Mouse (Mus musculus) embryonic facial prominence, embryonic 12.5 days (tissue): Measurements from ENCODE around the gene Dst. TPM values are rescaled to one million over a fixed set of nuclear protein-coding genes. Genes with fewer than 3 reads are reported as not detected.

Experiments used
- ATAC-seq: fragments of 200-750 bp; cut with Nextera tagmentation; 2 replicates; pipeline ENCODE4 v1.8.0; 2017; ENCODE audit not compliant: insufficient number of reproducible peaks, insufficient read depth, low FRiP score, low TSS enrichment
- H3K27ac ChIP-seq: fragments of 300-500 bp; sonication (generic); 2 replicates; pipeline ENCODE4 v1.5.1; 2016; ENCODE audit warnings: mild to moderate bottlenecking
- H3K27me3 ChIP-seq: fragments of 300-500 bp; sonication (generic); 2 replicates; pipeline ENCODE4 v1.6.1; 2016; ENCODE audit warnings: mild to moderate bottlenecking, moderate library complexity
- H3K36me3 ChIP-seq: fragments of 300-500 bp; sonication (generic); 2 replicates; pipeline ENCODE4 v1.6.1; 2016; ENCODE audit warnings: mild to moderate bottlenecking
- H3K4me1 ChIP-seq: fragments of 300-500 bp; sonication (generic); 2 replicates; pipeline ENCODE4 v1.6.1; 2016
- H3K4me2 ChIP-seq: fragments of 300-500 bp; sonication (generic); replicated peaks from 2 replicates; pipeline ENCODE4 v1.6.1; 2016; ENCODE audit warnings: mild to moderate bottlenecking, moderate library complexity
- H3K4me3 ChIP-seq: fragments of 300-500 bp; sonication (generic); 2 replicates; pipeline ENCODE4 v1.5.1; 2016; ENCODE audit warnings: mild to moderate bottlenecking
- H3K9ac ChIP-seq: fragments of 300-500 bp; sonication (generic); 2 replicates; pipeline ENCODE4 v1.6.1; 2016; ENCODE audit warnings: mild to moderate bottlenecking, moderate library complexity
- H3K9me3 ChIP-seq: fragments of 300-500 bp; sonication (generic); 2 replicates; pipeline ENCODE4 v1.6.1; 2016; ENCODE audit warnings: mild to moderate bottlenecking, moderate library complexity
- WGBS: fragments of 180-500 bp; shearing (Covaris S2); methylation state at CpG from one replicate; pipeline ENCODE4 v1.1.7; 2016; 5-methylcytosine and 5-hydroxymethylcytosine counted together
- polyA plus RNA-seq: library from polyadenylated mRNA; unstranded; fragments of >200 nt; fragmentation: Nextera tagmentation; extraction: Ambion mirVana; gene quantifications from 2 replicates; pipeline ENCODE4 v1.2.1, GENCODE M21; 2016

Dst gene
- polyA plus RNA-seq, 1 experiment from 2014 or later: 25.8 TPM

GRCm38 (mm10) chr1:34069514-34070290 lies 161.7 kb downstream of the Dst start:
- Histone ChIP-seq H3K4me2 (no peak overlapping the region), H3K9ac (no peak overlapping the region), H3K36me3 (no peaks in the 10 kb centered on the region), H3K4me3 (no peak overlapping the region), H3K27ac (no peak overlapping the region), H3K9me3 (no peaks in the 10 kb centered on the region), H3K4me1 (peaks cover 12% of the 10 kb centered on the region), H3K27me3 (no peaks in the 10 kb centered on the region)
- no peak for ATAC-seq
- 80% methylated on average over 10 of the region's 10 CpGs for WGBS

GRCm38 (mm10) chr1:34070474-34070873 lies 162.4 kb downstream of the Dst start:
- no peak overlapping the region for H3K9ac ChIP-seq
- no peak overlapping the region for H3K27ac ChIP-seq
- H3K4me3 ChIP-seq: no peak overlapping the region
- 74% methylated on average over 7 of the region's 7 CpGs for WGBS
- no peaks in the 10 kb centered on the region for H3K9me3 ChIP-seq
- H3K4me2 ChIP-seq: no peak overlapping the region
- no peaks in the 10 kb centered on the region for H3K27me3 ChIP-seq
- ATAC-seq: no peak
- no peaks in the 10 kb centered on the region for H3K36me3 ChIP-seq
- H3K4me1 ChIP-seq: peaks cover 15% of the 10 kb centered on the region

DNA sequence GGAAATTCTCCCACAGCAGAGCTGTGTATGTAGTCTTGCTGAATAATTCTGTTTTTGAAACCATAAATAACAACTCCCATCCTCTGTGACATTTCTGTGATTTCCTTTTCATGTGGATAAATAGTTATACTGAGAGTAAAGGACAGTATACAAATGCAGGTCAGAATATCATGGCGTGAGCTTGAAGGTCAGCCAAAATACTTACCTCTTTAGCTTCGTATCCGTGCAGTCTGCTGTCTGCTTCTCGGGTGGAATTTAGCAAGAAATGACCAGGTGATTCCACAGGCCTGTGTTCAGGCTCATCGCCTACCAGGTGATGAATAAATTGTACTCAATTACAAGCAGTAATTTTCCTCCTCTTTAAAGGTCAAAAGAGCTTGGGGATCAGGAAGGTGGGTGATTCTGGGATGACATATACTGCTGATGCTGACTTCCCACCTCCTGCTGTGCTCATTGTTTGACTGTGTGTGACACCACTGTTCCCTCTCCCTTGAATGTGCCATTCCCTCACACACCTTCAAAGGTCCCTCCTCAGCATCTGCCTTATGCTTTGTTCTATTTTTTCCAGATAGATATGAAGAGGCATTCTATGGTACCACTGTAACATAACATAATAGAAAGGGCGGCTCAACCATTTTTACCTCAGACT lies 163.1 kb downstream of the Dst start:
- no peak overlapping the region for H3K4me3 ChIP-seq
- no peaks in the 10 kb centered on the region for H3K9me3 ChIP-seq
- H3K9ac ChIP-seq: no peak overlapping the region
- H3K36me3 ChIP-seq: no peaks in the 10 kb centered on the region
- peaks cover 15% of the 10 kb centered on the region for H3K4me1 ChIP-seq
- no peaks in the 10 kb centered on the region for H3K27me3 ChIP-seq
- ATAC-seq: no peak
- H3K27ac ChIP-seq: no peak overlapping the region
- H3K4me2 ChIP-seq: no peak overlapping the region
- 81% methylated on average over 6 of the region's 6 CpGs for WGBS

DNA sequence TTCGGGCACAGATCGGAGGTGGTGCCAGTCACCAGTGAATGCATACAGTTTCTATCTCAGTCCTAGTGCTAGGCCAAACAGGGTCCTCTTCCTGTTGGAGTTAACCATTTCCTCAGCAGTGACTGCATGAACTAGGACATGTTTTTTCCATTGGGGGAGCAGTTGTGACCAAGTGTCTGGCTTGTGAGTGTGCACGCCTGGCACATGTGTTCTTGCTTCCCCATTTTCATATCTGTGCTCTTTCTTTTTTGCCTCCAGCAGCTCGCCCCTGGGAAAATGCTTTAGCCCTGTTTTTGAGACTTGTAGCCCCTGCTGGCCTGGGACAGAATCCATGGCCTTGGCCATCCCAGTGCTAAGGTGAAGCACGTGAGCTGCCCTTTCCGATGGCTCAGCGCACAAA lies 164.2 kb downstream of the Dst start:
- 86% methylated on average over 7 of the region's 7 CpGs for WGBS
- Histone ChIP-seq H3K27me3 (no peaks in the 10 kb centered on the region), H3K4me3 (no peak overlapping the region), H3K4me2 (no peak overlapping the region), H3K36me3 (no peaks in the 10 kb centered on the region), H3K9me3 (no peaks in the 10 kb centered on the region), H3K9ac (no peak overlapping the region), H3K4me1 (peaks cover 21% of the 10 kb centered on the region), H3K27ac (no peak overlapping the region)
- no peak for ATAC-seq

DNA sequence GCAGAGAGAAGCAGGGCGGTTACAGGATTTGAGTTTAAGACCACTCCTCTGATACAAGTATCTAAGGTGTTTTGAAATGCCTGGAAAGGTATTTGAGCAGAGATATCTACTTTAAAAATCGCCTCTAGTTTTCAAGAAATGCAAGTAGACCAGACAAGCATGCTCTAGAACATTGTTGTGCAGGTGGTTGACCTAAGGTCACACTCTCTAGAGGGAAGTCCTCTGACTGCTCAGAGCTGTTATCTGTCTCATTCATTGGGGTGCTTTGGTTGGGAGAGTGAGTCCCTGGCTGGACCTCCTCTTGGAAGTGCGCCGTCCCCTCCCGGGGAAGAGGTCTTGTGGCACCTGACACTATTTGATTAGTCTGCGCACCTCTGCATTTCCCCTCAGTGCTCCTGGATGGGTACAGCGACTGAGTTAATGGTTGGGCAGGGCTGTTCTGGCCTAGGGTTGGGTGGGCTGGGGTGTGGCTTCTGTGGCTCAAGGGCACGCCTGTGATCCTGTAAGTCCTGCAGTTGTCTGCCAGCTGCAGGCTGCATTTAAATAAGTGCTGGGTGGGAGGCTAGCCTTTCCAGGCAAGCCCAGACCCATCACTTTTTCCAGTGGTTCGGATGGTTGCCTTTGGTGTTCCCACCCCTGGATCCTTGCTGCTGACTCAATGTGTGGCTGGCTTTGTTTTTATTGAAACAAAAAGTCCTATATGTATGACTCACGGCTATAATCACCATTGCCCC lies 165.6 kb downstream of the Dst start:
- H3K4me1 ChIP-seq: peaks cover 24% of the 10 kb centered on the region
- H3K9me3 ChIP-seq: no peaks in the 10 kb centered on the region
- H3K27me3 ChIP-seq: no peaks in the 10 kb centered on the region
- H3K4me3 ChIP-seq: no peak overlapping the region
- no peaks in the 10 kb centered on the region for H3K36me3 ChIP-seq
- H3K27ac ChIP-seq: no peak overlapping the region
- WGBS: 43% methylated on average over 10 of the region's 10 CpGs
- no peak overlapping the region for H3K4me2 ChIP-seq
- ATAC-seq: no peak
- no peak overlapping the region for H3K9ac ChIP-seq

DNA sequence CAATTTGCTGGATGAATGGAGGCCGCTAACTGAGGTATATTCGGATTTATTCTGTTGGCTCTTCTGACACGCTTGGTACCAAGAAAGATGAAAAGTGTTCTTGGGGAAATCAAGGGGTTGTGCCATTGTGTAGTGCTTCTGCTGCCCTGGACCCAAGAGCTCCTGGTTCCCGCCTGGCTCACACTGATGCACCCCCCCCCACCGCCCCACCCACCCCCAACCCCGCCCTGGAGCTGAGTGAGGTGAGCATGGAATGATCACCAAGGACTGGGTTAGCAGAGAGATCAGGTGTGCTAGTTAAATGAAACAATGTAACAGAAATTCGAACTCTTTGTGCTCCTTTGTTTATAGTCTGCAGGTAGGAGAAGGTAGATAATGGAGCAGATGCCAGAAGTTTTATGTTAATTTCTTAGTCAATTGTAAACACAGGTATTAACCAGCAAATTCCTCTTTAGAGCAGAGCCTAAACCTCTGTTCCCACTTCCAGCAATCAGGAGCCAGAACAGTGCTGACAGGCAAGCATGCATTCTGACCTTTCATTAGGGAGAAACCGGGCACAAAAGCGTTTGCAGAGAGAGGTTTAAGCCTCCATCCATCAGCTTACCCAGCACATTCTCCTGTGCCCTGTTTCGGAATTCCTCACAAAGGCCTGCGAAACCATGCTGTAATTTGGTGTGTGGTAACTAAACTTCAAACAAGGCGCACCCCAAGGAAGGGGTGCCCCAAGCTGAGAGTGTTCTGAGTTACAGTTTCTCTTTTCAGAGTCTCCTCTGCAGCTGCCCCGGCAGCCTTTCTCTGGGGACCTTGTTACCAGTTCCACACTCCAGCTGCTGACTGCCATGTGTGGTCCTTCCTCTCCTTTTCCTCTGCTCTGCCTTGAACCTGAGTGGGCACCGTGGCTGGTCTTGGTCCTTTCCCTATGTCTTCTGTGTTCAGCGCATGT lies 166.5 kb downstream of the Dst start:
- peaks cover 24% of the 10 kb centered on the region for H3K4me1 ChIP-seq
- H3K4me2 ChIP-seq: no peak overlapping the region
- no peak overlapping the region for H3K9ac ChIP-seq
- 23% methylated on average over 15 of the region's 15 CpGs for WGBS
- H3K9me3 ChIP-seq: no peaks in the 10 kb centered on the region
- no peaks in the 10 kb centered on the region for H3K36me3 ChIP-seq
- H3K27me3 ChIP-seq: no peaks in the 10 kb centered on the region
- peak overlapping the region; percentile 56; the same call in 1 of the 2 replicates for H3K27ac ChIP-seq
- ATAC-seq: no peak
- H3K4me3 ChIP-seq: no peak overlapping the region

- no peaks in the 10 kb centered on the region for H3K27me3 ChIP-seq
- ATAC-seq: 0 out of 2 replicates have a peak, but pooled peaks have one; percentile 52
- 0 out of 2 replicates have a peak overlapping the region, but pooled peaks have one; percentile 5 for H3K4me3 ChIP-seq
- no peak overlapping the region for H3K27ac ChIP-seq
- H3K4me1 ChIP-seq: peaks cover 24% of the 10 kb centered on the region
- H3K9me3 ChIP-seq: no peaks in the 10 kb centered on the region
- peak overlapping the region; percentile 44 for H3K4me2 ChIP-seq
- no peak overlapping the region for H3K9ac ChIP-seq
- no peaks in the 10 kb centered on the region for H3K36me3 ChIP-seq
- WGBS: 11% methylated on average over 12 of the region's 12 CpGs
These were observed 168.8 kb downstream of the Dst start for GRCm38 (mm10) chr1:34076701-34077421.

DNA sequence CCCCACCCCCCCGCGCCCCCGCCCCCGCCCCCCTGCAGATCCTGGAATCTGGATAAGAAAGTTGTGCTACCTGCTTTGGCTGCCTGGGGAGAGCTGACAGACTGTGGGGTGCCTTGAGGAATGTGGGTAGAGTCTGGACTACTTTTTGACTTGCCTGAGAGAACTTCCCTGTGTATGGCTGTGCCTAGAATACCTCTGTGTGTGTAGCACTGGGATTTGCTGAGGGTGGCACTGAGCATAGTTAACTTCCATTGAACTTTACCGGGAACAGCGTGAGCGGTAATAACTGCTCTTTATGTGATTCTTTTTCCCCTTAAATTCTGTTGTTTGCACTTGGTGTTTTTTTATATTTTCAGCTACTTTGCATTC lies 169.4 kb downstream of the Dst start:
- H3K4me2 ChIP-seq: peak overlapping the region; percentile 44
- no peak overlapping the region for H3K27ac ChIP-seq
- H3K9ac ChIP-seq: no peak overlapping the region
- ATAC-seq: peak; percentile 64; the same call in 1 of the 2 replicates
- peaks cover 24% of the 10 kb centered on the region for H3K4me1 ChIP-seq
- 17% methylated on average over 7 of the region's 7 CpGs for WGBS
- no peaks in the 10 kb centered on the region for H3K27me3 ChIP-seq
- no peaks in the 10 kb centered on the region for H3K36me3 ChIP-seq
- H3K4me3 ChIP-seq: 0 out of 2 replicates have a peak overlapping the region, but pooled peaks have one; percentile 5
- H3K9me3 ChIP-seq: no peaks in the 10 kb centered on the region

- ATAC-seq: no peak
- Histone ChIP-seq H3K9ac (no peak overlapping the region), H3K4me2 (no peak overlapping the region), H3K4me1 (peaks cover 24% of the 10 kb centered on the region), H3K4me3 (no peak overlapping the region), H3K27ac (no peak overlapping the region), H3K9me3 (no peaks in the 10 kb centered on the region), H3K36me3 (no peaks in the 10 kb centered on the region), H3K27me3 (no peaks in the 10 kb centered on the region)
- WGBS: 80% methylated on average over 6 of the region's 6 CpGs
These were observed 169.9 kb downstream of the Dst start for GRCm38 (mm10) chr1:34077941-34078340.

- no peaks in the 10 kb centered on the region for H3K27me3 ChIP-seq
- H3K36me3 ChIP-seq: peaks cover 8% of the 10 kb centered on the region; the same call in 1 of the 2 replicates
- no peak overlapping the region for H3K9ac ChIP-seq
- H3K4me1 ChIP-seq: no peaks in the 10 kb centered on the region
- no peak overlapping the region for H3K27ac ChIP-seq
- WGBS: 92% methylated on average over 3 of the region's 3 CpGs
- no peak overlapping the region for H3K4me3 ChIP-seq
- no peak overlapping the region for H3K4me2 ChIP-seq
- no peaks in the 10 kb centered on the region for H3K9me3 ChIP-seq
- ATAC-seq: no peak
These were observed 181.0 kb downstream of the Dst start for GRCm38 (mm10) chr1:34089011-34089410.
